Mouse (Mus musculus): ENCODE data around the gene Lrrtm4. TPM values are rescaled to one million over a fixed set of nuclear protein-coding genes. Genes with fewer than 3 reads are reported as not detected.

Lrrtm4 gene
- total and polyA plus RNA-seq, 3 experiments: not detected

DNA sequence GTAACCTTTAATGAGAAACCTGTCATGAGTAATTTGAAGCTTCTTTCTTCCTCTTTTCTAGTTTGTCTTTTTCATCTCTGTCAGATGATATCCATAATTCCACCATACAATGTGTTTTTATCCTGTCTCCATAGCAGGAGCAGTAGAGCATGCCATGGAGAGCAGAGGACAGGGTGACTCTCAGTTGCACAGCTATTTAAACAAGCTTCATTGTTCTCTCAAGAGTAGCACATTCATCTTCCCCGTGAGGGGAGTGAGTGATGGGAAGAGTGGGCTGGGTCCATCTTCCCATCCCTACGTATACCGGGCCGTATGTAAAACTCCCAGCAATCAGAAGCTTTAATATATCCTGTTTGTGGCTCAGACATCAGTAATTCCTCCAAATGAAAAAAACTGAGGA lies 370.9 kb downstream of the Lrrtm4 start:
- no peaks in the 10 kb centered on the region for H3K27me3 ChIP-seq (ENCODE audit: control insufficient read depth, insufficient read depth, low read length)
- DNase-seq: no peak
- H3K4me3 ChIP-seq: no peak overlapping the region
- H3K27ac ChIP-seq: no peak overlapping the region
- H3K36me3 ChIP-seq (ENCODE audit: control insufficient read depth, insufficient read depth, low read length): no peaks in the 10 kb centered on the region
- 74% methylated on average over 4 of the region's 4 CpGs for WGBS
- H3K4me1 ChIP-seq (ENCODE audit: control insufficient read depth, insufficient read depth, low read length): no peaks in the 10 kb centered on the region
- no peak overlapping the region for H3K9ac ChIP-seq (ENCODE audit: low read depth, low read length)
- TF ChIP-seq EP300 (IDR thresholded peaks at IDR 0.05; ENCODE audit: insufficient read depth, low read depth, low read length) (no peak), POLR2A (IDR thresholded peaks at IDR 0.05; ENCODE audit: insufficient read depth, low read depth, low read length) (no peak), CTCF (IDR thresholded peaks at IDR 0.05) (no peak)
- H3K79me2 ChIP-seq (replicated peaks; ENCODE audit: control insufficient read depth, insufficient read depth, low read length): no peaks in the 10 kb centered on the region
- intact Hi-C loops (cut with DNase I): no loop called here

GRCm38 (mm10) chr6:80406757-80407156 lies 388.1 kb downstream of the Lrrtm4 start:
- no peak for TF ChIP-seq EP300 (IDR thresholded peaks at IDR 0.05; ENCODE audit: insufficient read depth, low read depth, low read length)
- no peak for TF ChIP-seq POLR2A (IDR thresholded peaks at IDR 0.05; ENCODE audit: insufficient read depth, low read depth, low read length)
- TF ChIP-seq CTCF (IDR thresholded peaks at IDR 0.05): no peak
- Histone ChIP-seq H3K27me3 (ENCODE audit: control insufficient read depth, insufficient read depth, low read length) (no peaks in the 10 kb centered on the region), H3K79me2 (replicated peaks; ENCODE audit: control insufficient read depth, insufficient read depth, low read length) (no peaks in the 10 kb centered on the region), H3K9ac (ENCODE audit: low read depth, low read length) (no peak overlapping the region), H3K4me3 (no peak overlapping the region), H3K27ac (no peak overlapping the region), H3K4me1 (ENCODE audit: control insufficient read depth, insufficient read depth, low read length) (no peaks in the 10 kb centered on the region), H3K36me3 (ENCODE audit: control insufficient read depth, insufficient read depth, low read length) (no peaks in the 10 kb centered on the region)
- 48% methylated on average over 1 of the region's 1 CpGs for WGBS
- no peak for DNase-seq
- intact Hi-C loops (cut with DNase I): no loop called here

DNA sequence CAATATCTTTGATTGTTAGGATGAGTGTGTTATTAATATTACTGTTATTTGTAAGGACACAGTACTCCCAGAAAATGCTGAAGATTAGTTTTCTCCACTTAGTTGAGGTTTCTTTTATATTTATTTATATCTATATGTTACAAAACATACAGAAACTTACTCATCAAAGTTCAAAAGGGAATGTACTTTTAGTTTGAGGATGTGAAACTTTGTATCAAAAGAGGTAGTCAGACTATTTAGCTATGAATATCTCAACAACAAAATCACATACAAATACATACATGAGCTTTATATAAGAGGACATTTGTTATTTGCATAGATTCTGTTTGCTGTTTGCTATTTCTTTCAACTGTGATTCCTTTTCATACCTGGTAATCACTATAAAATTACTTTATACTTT lies 421.5 kb downstream of the Lrrtm4 start:
- intact Hi-C loops (cut with DNase I): no loop called here
- H3K27me3 ChIP-seq (ENCODE audit: control insufficient read depth, insufficient read depth, low read length): no peaks in the 10 kb centered on the region
- DNase-seq: no peak
- no peak overlapping the region for H3K27ac ChIP-seq
- H3K36me3 ChIP-seq (ENCODE audit: control insufficient read depth, insufficient read depth, low read length): no peaks in the 10 kb centered on the region
- no peak overlapping the region for H3K4me3 ChIP-seq
- H3K79me2 ChIP-seq (replicated peaks; ENCODE audit: control insufficient read depth, insufficient read depth, low read length): no peaks in the 10 kb centered on the region
- TF ChIP-seq CTCF (IDR thresholded peaks at IDR 0.05): no peak
- TF ChIP-seq EP300 (IDR thresholded peaks at IDR 0.05; ENCODE audit: insufficient read depth, low read depth, low read length): no peak
- no peak for TF ChIP-seq POLR2A (IDR thresholded peaks at IDR 0.05; ENCODE audit: insufficient read depth, low read depth, low read length)
- no peaks in the 10 kb centered on the region for H3K4me1 ChIP-seq (ENCODE audit: control insufficient read depth, insufficient read depth, low read length)
- no peak overlapping the region for H3K9ac ChIP-seq (ENCODE audit: low read depth, low read length)

DNA sequence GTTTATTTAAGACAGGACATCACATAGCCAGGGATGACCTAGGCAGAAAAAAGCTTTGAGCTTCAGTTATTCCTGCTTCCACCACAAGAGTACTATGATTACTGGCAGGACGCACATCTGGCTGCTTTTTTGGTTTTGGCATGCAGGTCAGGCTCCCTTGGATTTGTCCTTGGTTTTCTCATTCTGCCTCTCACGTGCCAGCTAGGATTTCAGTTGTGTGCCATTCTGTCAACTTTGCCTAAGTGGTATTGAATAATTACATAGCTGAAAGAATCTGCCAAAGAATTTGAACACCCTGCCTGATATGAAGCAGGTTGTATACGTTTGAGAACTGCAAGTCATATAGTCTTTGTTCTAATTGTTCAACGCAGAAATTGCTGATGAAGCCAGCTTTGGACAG lies 451.9 kb downstream of the Lrrtm4 start:
- TF ChIP-seq EP300 (IDR thresholded peaks at IDR 0.05; ENCODE audit: insufficient read depth, low read depth, low read length): no peak
- TF ChIP-seq CTCF (IDR thresholded peaks at IDR 0.05): no peak
- TF ChIP-seq POLR2A (IDR thresholded peaks at IDR 0.05; ENCODE audit: insufficient read depth, low read depth, low read length): no peak
- no peaks in the 10 kb centered on the region for H3K79me2 ChIP-seq (replicated peaks; ENCODE audit: control insufficient read depth, insufficient read depth, low read length)
- H3K4me3 ChIP-seq: no peak overlapping the region
- no peak overlapping the region for H3K9ac ChIP-seq (ENCODE audit: low read depth, low read length)
- DNase-seq: no peak
- H3K27ac ChIP-seq: no peak overlapping the region
- H3K27me3 ChIP-seq (ENCODE audit: control insufficient read depth, insufficient read depth, low read length): no peaks in the 10 kb centered on the region
- no peaks in the 10 kb centered on the region for H3K36me3 ChIP-seq (ENCODE audit: control insufficient read depth, insufficient read depth, low read length)
- intact Hi-C loops (cut with DNase I): no loop called here
- no peaks in the 10 kb centered on the region for H3K4me1 ChIP-seq (ENCODE audit: control insufficient read depth, insufficient read depth, low read length)
- WGBS: 60% methylated on average over 4 of the region's 4 CpGs

- intact Hi-C loops (cut with DNase I): no loop called here
- no peaks in the 10 kb centered on the region for H3K36me3 ChIP-seq (ENCODE audit: control insufficient read depth, insufficient read depth, low read length)
- H3K4me1 ChIP-seq (ENCODE audit: control insufficient read depth, insufficient read depth, low read length): no peaks in the 10 kb centered on the region
- no peaks in the 10 kb centered on the region for H3K27me3 ChIP-seq (ENCODE audit: control insufficient read depth, insufficient read depth, low read length)
- no peak overlapping the region for H3K4me3 ChIP-seq
- TF ChIP-seq EP300 (IDR thresholded peaks at IDR 0.05; ENCODE audit: insufficient read depth, low read depth, low read length): no peak
- no peak for TF ChIP-seq POLR2A (IDR thresholded peaks at IDR 0.05; ENCODE audit: insufficient read depth, low read depth, low read length)
- no peak for TF ChIP-seq CTCF (IDR thresholded peaks at IDR 0.05)
- no peaks in the 10 kb centered on the region for H3K79me2 ChIP-seq (replicated peaks; ENCODE audit: control insufficient read depth, insufficient read depth, low read length)
- WGBS: 71% methylated on average over 3 of the region's 3 CpGs
- no peak overlapping the region for H3K9ac ChIP-seq (ENCODE audit: low read depth, low read length)
- H3K27ac ChIP-seq: no peak overlapping the region
- DNase-seq: no peak
These were observed 457.5 kb downstream of the Lrrtm4 start for GRCm38 (mm10) chr6:80476153-80476552.

GRCm38 (mm10) chr6:80545017-80545416 lies 526.3 kb downstream of the Lrrtm4 start:
- WGBS: 19% methylated on average over 1 of the region's 1 CpGs
- Histone ChIP-seq H3K36me3 (ENCODE audit: control insufficient read depth, insufficient read depth, low read length) (no peaks in the 10 kb centered on the region), H3K9ac (ENCODE audit: low read depth, low read length) (no peak overlapping the region), H3K4me1 (ENCODE audit: control insufficient read depth, insufficient read depth, low read length) (no peaks in the 10 kb centered on the region), H3K79me2 (replicated peaks; ENCODE audit: control insufficient read depth, insufficient read depth, low read length) (no peaks in the 10 kb centered on the region), H3K27me3 (ENCODE audit: control insufficient read depth, insufficient read depth, low read length) (no peaks in the 10 kb centered on the region), H3K4me3 (no peak overlapping the region), H3K27ac (no peak overlapping the region)
- TF ChIP-seq POLR2A (IDR thresholded peaks at IDR 0.05; ENCODE audit: insufficient read depth, low read depth, low read length): no peak
- no peak for TF ChIP-seq CTCF (IDR thresholded peaks at IDR 0.05)
- TF ChIP-seq EP300 (IDR thresholded peaks at IDR 0.05; ENCODE audit: insufficient read depth, low read depth, low read length): no peak
- DNase-seq: no peak
- intact Hi-C loops (cut with DNase I): no loop called here
